Mouse (Mus musculus) ES-E14 (cell line): ENCODE data around the gene Ms4a2.

Experiments
- CHD2 ChIP-seq: IDR thresholded peaks from 2 replicates; pipeline ENCODE4 v1.6.1; 2014; ENCODE audit warnings: mild to moderate bottlenecking, low read depth, low read length, inconsistent platforms
- HCFC1 ChIP-seq: IDR thresholded peaks from 2 replicates; pipeline ENCODE4 v1.6.1; 2012; ENCODE audit warnings: low read length, inconsistent platforms, borderline replicate concordance; ENCODE audit not compliant: insufficient read depth
- MAFK ChIP-seq: IDR thresholded peaks from 2 replicates; pipeline ENCODE4 v1.6.1; 2014; ENCODE audit warnings: mild to moderate bottlenecking, low read depth, low read length, inconsistent platforms; ENCODE audit not compliant: insufficient read depth
- ZC3H11A ChIP-seq: IDR thresholded peaks from 2 replicates; pipeline ENCODE4 v1.6.1; 2012; ENCODE audit warnings: low read depth, mild to moderate bottlenecking, inconsistent platforms, low read length, borderline replicate concordance
- ZNF384 ChIP-seq: IDR thresholded peaks from 2 replicates; pipeline ENCODE4 v1.6.1; 2012; ENCODE audit warnings: low read depth, low read length, inconsistent platforms

DNA sequence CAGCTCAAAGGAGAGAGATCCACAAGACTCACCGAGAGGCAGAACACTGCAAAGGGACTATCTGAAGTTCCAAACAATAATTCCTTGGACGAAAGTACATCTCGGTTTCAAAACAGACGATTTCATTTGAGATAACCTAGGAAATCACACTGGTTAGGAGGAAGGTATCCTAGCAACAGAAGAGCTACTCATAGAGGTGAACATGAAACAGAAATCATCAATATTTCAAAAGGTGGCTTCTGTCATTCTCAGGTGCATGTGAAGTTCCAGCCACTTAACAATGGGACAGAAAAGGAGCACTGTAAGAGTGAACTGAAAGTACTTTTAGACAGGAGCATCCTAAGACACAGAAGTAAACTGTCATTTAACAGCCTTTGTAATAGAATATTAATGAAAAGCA lies 26.0 kb upstream of the Ms4a2 start:
- TF ChIP-seq HCFC1 (no peak), ZC3H11A (no peak), MAFK (no peak), ZNF384 (no peak), CHD2 (no peak)
